Mouse (Mus musculus): ENCODE measurements around the gene Pacsin3. TPM values are rescaled to one million over a fixed set of nuclear protein-coding genes. Genes with fewer than 3 reads are reported as not detected.
A peak's percentile ranks its signal among the peaks of the same experiment; 100 is the strongest.

The Pacsin3 gene
- polyA plus RNA-seq, 1 experiment from 2014 or later, result 34.6 TPM

GRCm38 (mm10) chr2:91257126-91257980 lies 1.6 kb downstream of the Pacsin3 start:
- WGBS, result 3% methylated on average over 19 of the region's 22 CpGs
- H3K4me2 ChIP-seq (replicated peaks; ENCODE audit: low read depth, low read length), result peak overlapping the region; percentile 87
- peak overlapping the region; percentile 47 for H3K9ac ChIP-seq (replicated peaks; ENCODE audit: low read depth)
- TF ChIP-seq EP300 (IDR thresholded peaks at IDR 0.05), result no peak
- TF ChIP-seq CTCF (IDR thresholded peaks at IDR 0.05), result no peak
- peak; percentile 78 for DNase-seq (ENCODE audit: low spot score)
- H3K36me3 ChIP-seq (ENCODE audit: insufficient read depth, low read length), result 0 out of 2 replicates have a peak, but pooled peaks cover 9% of the 10 kb centered on the region
- H3K4me3 ChIP-seq (ENCODE audit: low read depth, low read length), result peak overlapping the region; percentile 67
- ATAC-seq, result peak; percentile 74
- H3K27me3 ChIP-seq (replicated peaks; ENCODE audit: insufficient read depth, low read length), result no peaks in the 10 kb centered on the region; the same call in 1 of the 2 replicates
- H3K4me1 ChIP-seq (ENCODE audit: insufficient read depth, low read depth, low read length), result peaks cover 9% of the 10 kb centered on the region; the same call in 1 of the 2 replicates
- H3K27ac ChIP-seq (ENCODE audit: low read length), result peak overlapping the region; percentile 72
- H3K9me3 ChIP-seq (ENCODE audit: low read length), result no peaks in the 10 kb centered on the region

DNA sequence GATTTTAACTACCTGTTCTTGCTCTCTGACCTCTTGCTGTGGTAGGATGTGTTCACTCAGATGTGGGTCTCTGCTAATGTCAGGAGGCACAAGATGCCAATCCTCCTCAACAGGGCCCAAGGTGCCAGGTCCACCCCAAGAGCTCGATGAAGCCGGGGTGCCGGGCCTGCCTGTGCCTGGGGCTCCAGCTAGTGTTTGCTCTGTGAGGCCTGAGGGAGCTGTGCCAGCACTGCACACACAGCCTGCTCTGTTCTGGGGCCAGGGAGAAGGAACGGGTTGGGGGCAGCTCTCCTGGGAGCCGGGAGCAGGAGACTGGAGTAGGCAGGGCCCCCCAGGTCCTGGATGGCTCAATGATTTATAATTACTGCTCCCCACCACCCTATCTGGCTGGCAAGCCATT lies 2.3 kb downstream of the Pacsin3 start:
- H3K4me3 ChIP-seq (ENCODE audit: low read depth, low read length), result peak overlapping the region; percentile 67
- 51% methylated on average over 5 of the region's 5 CpGs for WGBS
- no peaks in the 10 kb centered on the region for H3K9me3 ChIP-seq (ENCODE audit: low read length)
- H3K4me1 ChIP-seq (ENCODE audit: insufficient read depth, low read depth, low read length), result peaks cover 9% of the 10 kb centered on the region; the same call in 1 of the 2 replicates
- peak overlapping the region; percentile 47 for H3K9ac ChIP-seq (replicated peaks; ENCODE audit: low read depth)
- DNase-seq (ENCODE audit: low spot score) (peak; percentile 52), ATAC-seq (peak; percentile 31)
- 0 out of 2 replicates have a peak, but pooled peaks cover 9% of the 10 kb centered on the region for H3K36me3 ChIP-seq (ENCODE audit: insufficient read depth, low read length)
- H3K4me2 ChIP-seq (replicated peaks; ENCODE audit: low read depth, low read length), result peak overlapping the region; percentile 87
- peak overlapping the region; percentile 72 for H3K27ac ChIP-seq (ENCODE audit: low read length)
- TF ChIP-seq CTCF (IDR thresholded peaks at IDR 0.05) (no peak), EP300 (IDR thresholded peaks at IDR 0.05) (no peak)
- no peaks in the 10 kb centered on the region; the same call in 1 of the 2 replicates for H3K27me3 ChIP-seq (replicated peaks; ENCODE audit: insufficient read depth, low read length)

DNA sequence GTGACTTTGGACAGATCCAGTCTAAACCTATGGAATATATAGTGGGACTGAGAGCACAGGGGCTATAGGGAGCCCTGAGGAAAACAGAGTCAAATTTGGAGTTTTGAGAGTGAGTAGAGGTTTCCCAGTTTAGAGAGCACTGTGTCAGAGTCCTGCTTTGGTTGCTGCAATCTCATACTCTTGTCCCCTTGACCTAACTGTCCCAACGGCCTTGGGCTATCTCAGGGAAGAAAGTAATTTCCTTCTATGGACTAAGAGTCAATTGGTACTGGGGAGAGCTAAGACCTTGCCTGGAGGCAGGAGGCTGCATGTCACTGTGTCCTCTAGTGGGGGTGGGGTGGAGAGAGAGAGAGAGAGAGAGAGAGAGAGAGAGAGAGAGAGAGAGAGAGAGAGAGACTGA lies 3.1 kb downstream of the Pacsin3 start:
- ATAC-seq, result no peak

DNA sequence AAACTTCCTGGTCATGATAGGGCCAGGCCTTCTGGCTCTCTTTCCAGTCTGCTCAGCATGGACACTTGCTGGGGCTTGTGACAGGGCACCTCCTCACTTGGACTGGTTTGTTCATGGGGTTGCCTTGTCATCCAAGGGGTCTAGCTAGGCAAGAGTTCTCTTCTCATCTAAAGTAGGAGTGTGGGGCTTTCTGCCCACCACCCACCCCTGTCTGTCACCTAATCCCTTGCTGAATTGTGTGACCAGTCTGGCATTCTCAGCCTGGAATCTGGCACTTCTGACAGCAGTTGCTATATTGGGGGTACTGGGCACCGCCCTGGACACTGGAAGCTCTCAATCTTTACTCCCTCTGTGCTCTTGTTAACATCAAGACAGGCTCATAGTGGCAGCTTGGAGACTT lies 3.7 kb downstream of the Pacsin3 start:
- no peak for DNase-seq (ENCODE audit: low spot score)
- Histone ChIP-seq H3K4me3 (ENCODE audit: low read depth, low read length) (no peak overlapping the region), H3K27me3 (replicated peaks; ENCODE audit: insufficient read depth, low read length) (no peaks in the 10 kb centered on the region; the same call in 1 of the 2 replicates), H3K9me3 (ENCODE audit: low read length) (no peaks in the 10 kb centered on the region), H3K4me1 (ENCODE audit: insufficient read depth, low read depth, low read length) (peaks cover 9% of the 10 kb centered on the region; the same call in 1 of the 2 replicates), H3K9ac (replicated peaks; ENCODE audit: low read depth) (no peak overlapping the region), H3K4me2 (replicated peaks; ENCODE audit: low read depth, low read length) (no peak overlapping the region), H3K36me3 (ENCODE audit: insufficient read depth, low read length) (0 out of 2 replicates have a peak, but pooled peaks cover 9% of the 10 kb centered on the region), H3K27ac (ENCODE audit: low read length) (no peak overlapping the region)
- WGBS, result 87% methylated on average over 1 of the region's 1 CpGs
- TF ChIP-seq EP300 (IDR thresholded peaks at IDR 0.05), result no peak
- no peak for TF ChIP-seq CTCF (IDR thresholded peaks at IDR 0.05)
- ATAC-seq, result no peak

More for the DNA sequence above, 3.1 kb downstream of the Pacsin3 start:
- H3K36me3 ChIP-seq (ENCODE audit: insufficient read depth, low read length), result 0 out of 2 replicates have a peak, but pooled peaks cover 9% of the 10 kb centered on the region
- H3K27me3 ChIP-seq (replicated peaks; ENCODE audit: insufficient read depth, low read length), result no peaks in the 10 kb centered on the region; the same call in 1 of the 2 replicates
- H3K27ac ChIP-seq (ENCODE audit: low read length), result no peak overlapping the region
- DNase-seq (ENCODE audit: low spot score), result no peak
- H3K4me1 ChIP-seq (ENCODE audit: insufficient read depth, low read depth, low read length), result peaks cover 9% of the 10 kb centered on the region; the same call in 1 of the 2 replicates
- H3K9me3 ChIP-seq (ENCODE audit: low read length), result no peaks in the 10 kb centered on the region
- H3K9ac ChIP-seq (replicated peaks; ENCODE audit: low read depth), result no peak overlapping the region
- TF ChIP-seq EP300 (IDR thresholded peaks at IDR 0.05) (no peak), CTCF (IDR thresholded peaks at IDR 0.05) (no peak)
- 31% methylated on average over 1 of the region's 1 CpGs for whole genome bisulfite sequencing
- no peak overlapping the region for H3K4me3 ChIP-seq (ENCODE audit: low read depth, low read length)
- H3K4me2 ChIP-seq (replicated peaks; ENCODE audit: low read depth, low read length), result no peak overlapping the region

DNA sequence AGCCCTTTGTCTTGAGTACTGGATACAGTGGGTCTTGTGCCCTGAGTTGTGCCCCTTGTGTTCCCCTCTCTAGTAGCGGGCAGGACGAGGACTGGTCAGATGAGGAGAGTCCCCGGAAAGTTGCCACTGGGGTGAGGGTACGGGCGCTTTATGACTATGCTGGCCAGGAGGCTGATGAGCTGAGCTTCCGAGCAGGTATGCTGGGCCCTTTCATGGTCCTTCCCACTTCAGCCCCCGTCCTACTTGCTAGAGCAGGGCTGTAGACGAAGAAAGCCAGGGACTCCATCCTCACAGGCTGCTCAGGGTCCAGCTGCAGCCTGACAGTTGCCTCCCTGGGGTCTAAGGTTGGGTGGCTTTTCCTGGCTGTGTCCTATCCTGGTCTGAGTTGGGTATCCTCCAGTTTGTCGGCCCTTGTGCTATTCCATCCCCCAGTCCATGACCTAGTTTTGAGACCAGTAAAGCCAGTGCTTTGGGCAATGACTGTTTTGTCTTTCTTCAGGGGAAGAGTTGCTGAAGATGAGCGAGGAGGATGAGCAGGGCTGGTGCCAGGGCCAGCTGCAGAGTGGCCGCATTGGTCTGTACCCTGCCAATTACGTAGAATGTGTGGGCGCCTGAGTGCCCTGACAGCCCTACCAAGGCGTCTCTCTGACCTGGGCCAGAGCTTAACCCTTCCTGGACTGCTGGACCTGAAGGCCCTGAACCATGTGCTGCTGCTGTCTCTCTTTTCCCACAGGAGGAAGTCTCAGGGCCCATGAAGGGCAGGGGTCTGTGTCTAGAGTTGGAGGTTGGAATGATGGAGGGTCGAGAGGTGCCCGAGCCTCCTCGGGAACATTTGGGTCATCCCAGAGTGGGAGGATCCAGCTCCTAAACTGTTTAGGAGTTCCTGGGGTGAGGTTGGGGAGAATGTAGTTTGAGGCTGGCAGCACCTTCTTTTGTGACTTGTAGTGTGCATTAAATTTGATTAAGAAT lies 8.2 kb downstream of the Pacsin3 start:
- no peaks in the 10 kb centered on the region for H3K9me3 ChIP-seq (ENCODE audit: low read length)
- peak overlapping the region; percentile 81; the same call in 1 of the 2 replicates for H3K4me3 ChIP-seq (ENCODE audit: low read depth, low read length)
- H3K4me1 ChIP-seq (ENCODE audit: insufficient read depth, low read depth, low read length), result no peaks in the 10 kb centered on the region; the same call in 1 of the 2 replicates
- peak overlapping the region; percentile 98; the same call in 1 of the 2 replicates for H3K9ac ChIP-seq (replicated peaks; ENCODE audit: low read depth)
- peak overlapping the region; percentile 84 for H3K27ac ChIP-seq (ENCODE audit: low read length)
- TF ChIP-seq EP300 (IDR thresholded peaks at IDR 0.05) (no peak), CTCF (IDR thresholded peaks at IDR 0.05) (no peak)
- ATAC-seq, result no peak
- no peak for DNase-seq (ENCODE audit: low spot score)
- no peaks in the 10 kb centered on the region for H3K27me3 ChIP-seq (replicated peaks; ENCODE audit: insufficient read depth, low read length)
- 83% methylated on average over 17 of the region's 17 CpGs for WGBS
- H3K4me2 ChIP-seq (replicated peaks; ENCODE audit: low read depth, low read length), result peak overlapping the region; percentile 85
- peaks cover 21% of the 10 kb centered on the region for H3K36me3 ChIP-seq (ENCODE audit: insufficient read depth, low read length)

Measured in lung, postnatal 0 days (tissue).